Mouse (Mus musculus) yolk sac, embryonic 10.5 days (tissue): Measurements from ENCODE around the gene Ntn3.

Experiments
- DNase-seq: peaks from one replicate; pipeline ENCODE4 v3.0.0-alpha.2; 2017; ENCODE audit warnings: low spot score

Ntn3 gene

DNA sequence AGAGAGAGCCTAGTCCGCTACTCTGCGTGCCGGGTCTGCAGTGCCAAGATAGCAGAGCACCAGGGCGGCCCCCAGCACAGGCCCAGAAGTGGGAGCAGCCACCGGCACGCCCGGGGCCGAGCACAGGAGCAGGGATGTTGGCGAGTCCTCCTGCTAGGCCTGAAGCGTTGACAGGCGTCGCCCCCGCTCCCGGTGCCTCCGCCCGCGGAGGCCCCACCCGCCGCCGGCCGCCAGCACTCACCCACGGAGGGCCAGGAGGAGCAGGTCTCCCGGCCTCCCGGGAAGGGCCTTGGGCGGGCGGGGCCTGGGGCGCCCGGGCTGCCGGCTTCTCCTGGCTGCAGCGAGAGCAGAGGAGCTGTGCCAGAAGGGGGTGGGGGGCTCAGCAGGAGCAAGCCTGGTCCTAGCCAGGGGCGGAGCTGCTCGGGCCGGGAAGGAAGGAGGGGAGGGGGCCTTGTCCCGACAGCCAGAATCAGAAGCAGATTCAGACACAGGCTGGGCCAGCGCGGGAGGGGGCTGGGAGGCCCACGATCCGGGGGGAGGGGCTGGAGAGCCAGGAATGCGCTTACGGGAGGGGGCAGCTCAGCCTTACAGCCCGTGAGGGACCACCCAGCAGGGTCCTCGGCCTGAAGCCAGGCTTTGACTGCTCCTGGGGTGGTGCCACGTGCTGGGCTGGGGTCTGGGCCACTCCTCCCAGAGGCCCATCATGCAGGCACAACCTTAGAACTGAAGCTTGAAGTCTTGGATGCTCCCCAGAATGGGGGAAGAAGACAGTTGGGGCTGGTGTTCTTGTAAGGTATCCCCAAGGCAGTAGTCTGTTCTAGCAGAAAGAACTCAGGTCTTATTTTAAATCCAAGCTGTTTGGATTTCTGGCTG lies at the start of gene Ntn3:
Gene Ntn3, minus strand, starts transcription at position 489 of the 873 bp plus-strand sequence.
- peak; percentile 83 for DNase-seq

DNA sequence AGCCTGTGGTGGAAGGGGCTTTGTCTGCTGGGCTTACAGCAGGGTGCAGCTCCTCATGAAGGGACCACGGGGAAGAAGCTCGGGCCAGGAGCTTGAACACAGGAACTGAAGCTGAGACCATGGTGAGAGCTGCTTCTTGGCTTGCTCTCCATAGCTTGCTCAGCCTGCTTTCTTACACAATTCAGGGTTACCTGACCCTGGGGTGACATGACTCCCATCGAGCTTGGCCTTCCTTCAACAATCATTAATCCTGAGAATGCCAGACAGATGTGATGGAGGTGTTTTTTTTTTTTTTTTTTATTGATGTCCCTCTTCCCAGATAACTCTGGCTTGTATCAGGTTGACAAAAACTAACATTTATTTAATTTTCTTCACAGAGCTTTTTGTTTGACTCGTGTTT lies 49.6 kb upstream of the Ntn3 start:
- no peak for DNase-seq

DNA sequence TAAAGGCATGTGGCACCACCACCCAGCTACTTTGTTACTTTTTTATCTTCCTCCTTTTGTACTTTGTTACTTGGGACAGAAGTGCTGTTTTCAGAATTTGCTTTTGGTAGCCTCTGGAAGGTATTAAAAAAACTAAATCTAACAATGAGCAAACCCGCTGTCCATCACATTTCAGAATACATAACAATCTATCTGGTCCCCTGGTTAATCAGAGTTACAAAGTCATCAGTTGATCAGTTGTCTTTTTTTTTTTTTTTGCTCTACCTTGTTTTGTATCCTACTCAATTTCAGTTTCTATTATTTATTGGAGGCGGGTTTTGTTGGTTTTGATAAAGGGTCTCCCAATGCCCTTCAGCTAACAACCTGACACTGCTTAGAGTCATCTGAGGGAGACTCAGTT lies 43.0 kb upstream of the Ntn3 start:
- DNase-seq = no peak

DNA sequence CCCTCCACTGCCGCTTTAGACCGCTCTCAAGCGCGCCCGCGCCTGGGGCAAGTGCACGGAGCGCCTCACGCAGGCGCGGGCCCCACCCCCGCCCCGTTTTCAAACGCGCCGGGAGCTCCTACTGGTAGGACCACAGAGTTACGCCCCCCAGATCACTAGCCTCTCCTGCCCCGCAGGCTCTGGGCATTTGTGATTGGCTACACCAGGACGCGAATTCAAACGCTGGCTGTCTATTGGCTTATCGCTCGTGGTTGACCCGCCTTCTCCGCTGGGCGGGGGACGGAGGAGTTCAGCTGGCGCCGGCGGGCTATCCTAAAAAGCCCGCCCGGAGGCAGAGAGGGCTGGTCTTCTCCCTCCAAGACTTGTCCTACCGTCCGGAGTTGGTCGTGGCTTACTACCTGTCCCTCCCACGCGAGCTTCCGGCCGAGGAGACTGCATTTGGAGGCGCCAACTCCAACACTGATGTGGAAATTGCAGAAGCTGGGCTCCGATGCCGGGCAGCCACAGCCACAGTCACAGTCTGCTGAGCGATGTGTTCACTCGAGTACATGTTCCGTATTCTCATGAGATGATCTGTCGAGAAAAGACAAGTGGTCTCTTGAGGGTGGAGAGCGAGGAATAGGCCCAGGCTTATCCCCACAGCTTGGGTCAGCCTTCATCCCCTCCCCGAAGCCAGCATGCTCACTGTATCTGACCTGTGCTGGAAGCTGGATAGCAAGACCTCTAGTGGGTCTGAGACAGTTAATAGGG lies 42.2 kb upstream of the Ntn3 start, which contains the start of gene Ccnf:
Gene Ccnf, minus strand, starts transcription at position 165 of the 750 bp plus-strand sequence.
- DNase-seq = peak; percentile 98

- no peak for DNase-seq
Measured at GRCm38 (mm10) chr17:24250988-24251319, 41.6 kb upstream of the Ntn3 start.

DNA sequence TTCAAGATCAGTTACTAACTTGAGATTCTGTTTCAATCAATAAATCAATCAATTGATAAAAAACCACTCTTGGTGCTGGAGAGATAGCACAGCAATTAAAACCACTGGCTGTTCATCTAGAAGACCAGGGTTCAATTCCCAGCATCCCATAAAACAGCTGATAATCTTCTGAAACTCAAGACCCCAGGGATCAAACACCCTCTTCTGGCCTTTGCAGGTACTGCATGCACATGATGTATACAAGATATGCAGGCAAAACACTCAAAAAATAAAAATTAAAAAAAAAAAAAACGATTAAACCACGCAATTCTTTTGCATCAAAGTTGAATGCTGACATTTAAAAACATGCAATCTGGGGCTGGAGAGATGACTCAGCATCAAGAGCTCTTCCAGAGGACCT lies 39.3 kb upstream of the Ntn3 start:
- DNase-seq = no peak

DNA sequence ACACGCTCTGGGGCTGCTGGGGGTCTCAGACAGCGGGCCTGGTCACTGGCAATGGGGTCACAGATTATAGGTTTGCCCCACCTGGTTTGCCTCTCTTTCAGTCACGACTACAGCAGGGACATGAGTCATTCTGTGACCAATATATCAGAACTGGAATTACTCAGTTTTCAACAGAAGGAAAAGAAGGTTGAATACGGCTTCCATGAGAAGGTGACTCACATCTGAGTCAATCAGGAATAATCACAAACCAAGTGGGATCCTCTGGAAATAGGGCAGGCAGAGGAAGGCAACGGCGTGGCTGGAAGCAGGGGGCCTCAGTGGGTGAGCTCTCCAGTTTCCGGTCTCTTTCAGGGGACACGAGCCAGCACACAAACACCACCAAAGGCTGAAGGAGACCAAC lies 34.7 kb upstream of the Ntn3 start:
- no peak for DNase-seq

DNA sequence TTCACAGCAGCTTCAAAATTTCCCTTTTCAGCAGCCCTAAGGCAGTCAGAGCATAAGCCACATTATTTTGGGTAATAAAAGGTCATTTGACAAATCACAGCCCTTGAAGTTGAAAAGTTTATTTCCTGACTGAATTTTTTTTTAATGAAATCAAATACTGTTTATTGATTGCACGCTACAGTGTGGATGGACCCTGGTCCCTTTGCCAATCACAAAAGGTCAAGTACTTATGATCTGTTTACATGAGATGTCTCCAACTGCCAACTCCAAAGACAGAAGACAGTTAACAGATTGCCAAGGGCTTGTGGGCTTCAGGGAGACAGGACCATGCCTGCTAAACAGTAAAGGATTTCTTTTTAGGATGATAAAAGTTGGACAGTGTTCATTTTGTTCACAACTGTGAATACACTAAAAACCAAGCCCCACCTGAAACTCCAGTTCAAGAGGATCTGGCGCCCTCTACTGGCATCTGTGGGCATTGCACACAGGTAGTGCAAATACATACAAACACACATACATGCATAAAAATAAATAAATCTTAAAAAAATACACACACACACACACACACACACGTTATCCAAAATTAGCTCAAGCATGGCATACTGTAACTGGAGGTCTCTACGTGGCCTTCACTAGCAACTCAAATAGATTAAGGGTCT lies 34.1 kb upstream of the Ntn3 start:
- DNase-seq = no peak

GRCm38 (mm10) chr17:24236921-24237320 lies 27.6 kb upstream of the Ntn3 start:
- no peak for DNase-seq

- no peak for DNase-seq
Measured at GRCm38 (mm10) chr17:24236479-24236878, 27.1 kb upstream of the Ntn3 start.

- no peak for DNase-seq
Measured at GRCm38 (mm10) chr17:24227941-24228340, 18.6 kb upstream of the Ntn3 start.

GRCm38 (mm10) chr17:24226721-24227120 lies 17.4 kb upstream of the Ntn3 start:
- no peak for DNase-seq

- no peak for DNase-seq
Measured at GRCm38 (mm10) chr17:24225851-24226250, 16.5 kb upstream of the Ntn3 start.

- DNase-seq = no peak
Measured at GRCm38 (mm10) chr17:24224741-24225140, 15.4 kb upstream of the Ntn3 start.

- DNase-seq = no peak
Measured at GRCm38 (mm10) chr17:24223513-24223912, 14.2 kb upstream of the Ntn3 start.

DNA sequence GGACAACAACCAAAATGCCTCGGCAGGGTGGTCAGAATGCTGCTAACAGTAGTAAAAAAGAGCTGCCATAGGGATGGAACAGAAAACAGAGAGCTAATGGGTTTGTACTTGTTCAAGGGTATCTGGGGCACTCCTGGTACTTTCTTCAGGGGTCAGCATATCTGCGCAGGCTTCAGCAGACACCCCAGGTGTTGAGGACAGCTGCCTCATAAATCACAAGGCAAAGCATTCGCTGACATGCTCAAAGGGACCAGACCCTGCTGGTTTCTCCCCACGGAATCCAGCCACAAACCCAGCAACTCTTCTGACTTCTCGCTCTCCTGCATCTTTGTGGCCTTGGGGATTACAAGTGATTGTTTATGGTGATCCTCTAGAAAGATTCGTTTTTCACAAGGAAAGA lies 13.3 kb upstream of the Ntn3 start:
- DNase-seq = no peak

DNA sequence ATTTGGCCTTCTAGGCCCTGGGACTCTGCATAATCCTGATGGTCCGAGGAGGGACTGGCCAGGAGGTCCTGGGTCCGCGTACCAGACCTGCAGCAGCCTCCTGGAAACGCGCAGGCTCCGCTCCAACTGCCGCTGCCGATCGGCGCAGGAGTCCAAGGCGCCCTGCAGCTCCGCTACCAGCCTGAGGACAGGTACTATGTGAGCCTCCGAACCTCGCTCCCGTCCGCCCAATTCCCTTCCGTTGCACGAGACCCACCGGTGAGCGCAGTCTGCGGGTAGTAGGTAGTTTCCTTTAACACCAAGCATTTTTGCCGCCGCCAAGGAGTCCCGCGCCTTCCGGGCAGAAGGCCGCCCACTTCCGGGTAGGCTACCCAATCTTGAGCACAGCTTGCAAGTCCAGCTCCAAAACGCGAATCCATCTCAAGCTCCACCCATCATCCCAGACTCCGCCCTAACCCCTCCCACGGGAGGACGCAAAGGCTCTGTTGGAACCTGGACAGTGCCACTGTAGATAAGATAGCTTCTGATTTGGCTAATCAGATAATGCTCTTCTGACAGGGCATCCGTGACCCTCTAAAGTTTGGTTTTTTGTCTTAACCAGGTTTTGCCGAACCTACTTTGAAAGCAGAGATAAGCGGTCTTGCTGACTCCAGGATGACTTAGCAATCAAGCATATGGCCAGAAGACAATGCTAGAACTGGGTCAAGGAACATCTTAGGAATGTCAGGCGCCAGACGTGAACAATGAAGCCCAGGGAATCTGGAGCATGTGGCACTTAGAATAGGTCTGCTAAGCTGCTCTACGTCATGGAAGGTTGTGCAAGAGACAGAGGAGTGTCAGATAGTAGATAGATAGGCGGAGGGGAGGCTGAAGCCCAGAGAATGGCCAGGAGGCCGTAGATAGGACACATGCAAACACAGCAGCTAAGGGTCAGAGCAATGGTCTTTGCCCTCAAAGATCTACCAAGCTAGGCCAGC lies 11.4 kb upstream of the Ntn3 start, which contains the start of gene Tedc2:
Gene Tedc2, minus strand, starts transcription at position 417 of the 977 bp plus-strand sequence.
- peak; percentile 98 for DNase-seq

- DNase-seq = no peak
Measured at GRCm38 (mm10) chr17:24216836-24217235, 7.5 kb upstream of the Ntn3 start.

- no peak for DNase-seq
Measured at GRCm38 (mm10) chr17:24213186-24213585, 3.9 kb upstream of the Ntn3 start.

GRCm38 (mm10) chr17:24212441-24213018 lies 3.2 kb upstream of the Ntn3 start:
- DNase-seq = no peak
